Mouse (Mus musculus): ENCODE results near the gene Hoxd10. TPM values are rescaled to one million over a fixed set of nuclear protein-coding genes. Genes with fewer than 3 reads are reported as not detected.

Gene Hoxd10
- polyA plus RNA-seq, 1 experiment from 2014 or later, result not detected

DNA sequence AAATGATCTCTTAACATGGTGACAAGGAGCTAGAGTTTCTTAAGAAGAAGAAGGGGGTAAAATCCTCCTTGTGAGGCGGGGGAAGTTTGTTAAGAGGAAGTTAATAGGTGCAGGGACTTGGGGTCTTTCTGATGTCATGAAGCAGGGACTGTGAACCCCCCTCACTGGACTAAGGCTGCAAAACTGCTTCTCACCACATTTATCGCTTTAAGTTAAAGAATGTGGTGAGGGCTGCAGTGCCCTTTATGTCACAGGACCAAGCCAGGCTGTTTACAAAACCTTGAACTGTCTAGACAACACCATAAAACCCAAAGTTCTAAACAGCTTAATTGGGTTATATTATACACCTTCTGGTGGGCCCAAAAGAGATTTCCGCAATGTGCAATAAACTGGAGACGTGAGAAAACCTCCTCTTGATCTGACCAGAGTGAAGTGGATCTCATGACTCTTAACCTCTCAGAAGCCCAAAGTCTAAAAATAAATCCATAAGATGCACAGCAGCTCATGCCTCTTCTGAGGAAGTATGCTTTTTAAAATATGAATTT is 6.6 kb upstream of the Hoxd10 start:
- Histone ChIP-seq H3K4me2 (no peak overlapping the region), H3K4me3 (ENCODE audit: low read depth, low read length) (no peak overlapping the region), H3K36me3 (ENCODE audit: control insufficient read depth, insufficient read depth, low read length) (no peaks in the 10 kb centered on the region), H3K9me3 (ENCODE audit: control insufficient read depth, low read length) (no peaks in the 10 kb centered on the region), H3K4me1 (ENCODE audit: control insufficient read depth, insufficient read depth, low read length) (peaks cover 5% of the 10 kb centered on the region; the same call in 1 of the 2 replicates), H3K27me3 (ENCODE audit: control insufficient read depth, insufficient read depth, low read length) (peaks cover 98% of the 10 kb centered on the region), H3K27ac (ENCODE audit: low read depth, low read length) (no peak overlapping the region), H3K9ac (ENCODE audit: low read length) (no peak overlapping the region)
- DNase-seq (ENCODE audit: low spot score, missing footprints) (peak; percentile 92), ATAC-seq (ENCODE audit: low FRiP score) (no peak)
- WGBS, result 7% methylated on average over 4 of the region's 4 CpGs

- Histone ChIP-seq H3K4me2 (no peak overlapping the region), H3K36me3 (ENCODE audit: control insufficient read depth, insufficient read depth, low read length) (no peaks in the 10 kb centered on the region), H3K4me3 (ENCODE audit: low read depth, low read length) (no peak overlapping the region), H3K27ac (ENCODE audit: low read depth, low read length) (no peak overlapping the region), H3K9ac (ENCODE audit: low read length) (no peak overlapping the region), H3K27me3 (ENCODE audit: control insufficient read depth, insufficient read depth, low read length) (peaks cover 94% of the 10 kb centered on the region), H3K4me1 (ENCODE audit: control insufficient read depth, insufficient read depth, low read length) (peaks cover 10% of the 10 kb centered on the region), H3K9me3 (ENCODE audit: control insufficient read depth, low read length) (no peaks in the 10 kb centered on the region)
- no peak for ATAC-seq (ENCODE audit: low FRiP score)
- DNase-seq (ENCODE audit: low spot score, missing footprints), result peak; percentile 95
- 5% methylated on average over 17 of the region's 17 CpGs for WGBS
Observed at GRCm38 (mm10) chr2:74686301-74686987, 5.3 kb upstream of the Hoxd10 start.

GRCm38 (mm10) chr2:74686988-74687697 is 4.6 kb upstream of the Hoxd10 start:
- 1% methylated on average over 27 of the region's 27 CpGs for WGBS
- Histone ChIP-seq H3K9ac (ENCODE audit: low read length) (no peak overlapping the region), H3K4me3 (ENCODE audit: low read depth, low read length) (no peak overlapping the region), H3K4me2 (no peak overlapping the region), H3K27me3 (ENCODE audit: control insufficient read depth, insufficient read depth, low read length) (peaks cover 94% of the 10 kb centered on the region), H3K9me3 (ENCODE audit: control insufficient read depth, low read length) (no peaks in the 10 kb centered on the region), H3K4me1 (ENCODE audit: control insufficient read depth, insufficient read depth, low read length) (peaks cover 6% of the 10 kb centered on the region), H3K27ac (ENCODE audit: low read depth, low read length) (no peak overlapping the region), H3K36me3 (ENCODE audit: control insufficient read depth, insufficient read depth, low read length) (no peaks in the 10 kb centered on the region)
- DNase-seq (ENCODE audit: low spot score, missing footprints) (peak; percentile 95), ATAC-seq (ENCODE audit: low FRiP score) (no peak)

DNA sequence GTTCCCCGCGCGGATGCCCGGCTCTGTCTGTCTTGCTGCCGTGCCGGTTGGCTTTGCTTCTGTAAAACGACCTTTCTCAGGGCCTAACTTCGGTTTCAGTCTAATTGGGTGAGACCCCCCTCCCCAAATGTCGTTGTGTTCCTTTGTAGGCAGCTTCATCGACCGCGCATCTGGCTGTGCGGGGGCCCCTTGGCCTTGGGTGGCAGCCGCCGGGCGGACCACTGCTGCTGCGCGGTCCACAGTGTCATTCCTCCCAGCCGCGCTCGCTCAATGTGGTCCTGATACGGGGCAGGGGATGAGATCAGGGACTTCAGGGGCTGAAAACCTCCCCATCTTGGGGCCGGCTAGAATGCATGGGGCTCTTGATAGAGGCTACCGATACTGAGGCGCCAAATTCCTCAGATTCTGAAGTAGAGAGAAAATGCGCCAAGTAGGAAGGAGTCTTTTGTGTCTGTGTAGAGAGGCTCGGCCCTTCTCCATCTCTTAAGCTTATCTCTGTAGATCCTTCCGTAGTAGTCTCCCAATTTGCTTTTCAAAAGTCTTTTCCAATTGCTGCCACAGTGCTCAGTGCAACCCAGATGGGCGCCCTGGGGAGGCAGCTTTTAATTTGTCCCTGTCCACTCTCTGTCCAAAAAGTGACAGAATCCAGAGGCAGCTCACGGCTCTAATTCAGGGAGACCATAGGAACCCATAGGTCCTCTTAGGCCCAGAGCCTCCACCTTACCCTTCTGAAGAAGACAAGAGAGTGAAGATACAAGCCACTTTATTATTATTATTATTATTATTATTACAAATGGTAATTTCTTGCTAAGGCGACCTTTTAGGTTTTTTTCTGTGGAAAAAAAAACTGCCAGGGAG is 3.8 kb upstream of the Hoxd10 start:
- Histone ChIP-seq H3K9ac (ENCODE audit: low read length) (no peak overlapping the region), H3K4me1 (ENCODE audit: control insufficient read depth, insufficient read depth, low read length) (peaks cover 6% of the 10 kb centered on the region; the same call in 1 of the 2 replicates), H3K4me3 (ENCODE audit: low read depth, low read length) (no peak overlapping the region), H3K27ac (ENCODE audit: low read depth, low read length) (no peak overlapping the region), H3K36me3 (ENCODE audit: control insufficient read depth, insufficient read depth, low read length) (no peaks in the 10 kb centered on the region), H3K4me2 (no peak overlapping the region), H3K27me3 (ENCODE audit: control insufficient read depth, insufficient read depth, low read length) (peaks cover 94% of the 10 kb centered on the region), H3K9me3 (ENCODE audit: control insufficient read depth, low read length) (no peaks in the 10 kb centered on the region)
- DNase-seq (ENCODE audit: low spot score, missing footprints) (peak; percentile 95), ATAC-seq (ENCODE audit: low FRiP score) (no peak)
- under 1% methylated on average over 31 of the region's 31 CpGs for WGBS

DNA sequence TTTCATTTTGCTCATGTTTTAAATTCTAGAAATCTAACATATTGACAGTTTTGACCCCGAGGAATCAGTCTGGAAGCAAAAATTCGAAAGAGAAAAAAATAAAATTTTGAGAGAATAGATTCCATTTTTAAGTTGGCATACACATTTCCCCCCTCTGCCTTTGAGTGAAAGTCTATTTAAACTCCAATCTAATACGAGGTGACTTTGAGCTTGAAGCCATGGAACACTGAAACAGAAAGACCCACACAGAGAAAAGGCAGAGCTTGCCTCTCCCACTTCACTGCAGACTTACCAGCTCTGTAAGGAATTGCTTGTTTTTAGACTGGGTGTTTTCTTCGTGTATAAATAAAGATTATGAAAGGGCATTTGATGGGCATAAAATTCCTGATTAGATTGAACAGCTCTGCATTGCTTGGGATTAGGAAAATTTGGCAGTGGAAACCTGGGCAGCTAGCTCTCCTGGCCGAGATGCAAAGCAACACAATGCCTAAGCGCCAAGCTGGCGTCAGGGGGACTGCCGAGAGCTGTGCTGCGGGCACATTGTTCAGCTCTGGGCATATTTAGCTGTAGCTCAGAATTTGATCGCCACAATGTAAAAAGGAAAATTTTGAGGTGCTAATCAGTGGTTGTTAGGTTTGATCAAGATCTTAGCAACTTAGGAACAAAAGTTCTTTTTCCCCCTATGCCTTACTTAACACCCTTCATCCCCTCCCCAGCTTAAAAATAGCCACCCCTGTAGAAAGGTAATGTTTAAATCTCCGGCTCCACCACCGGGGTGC is 2.7 kb upstream of the Hoxd10 start:
- no peak for ATAC-seq (ENCODE audit: low FRiP score)
- H3K27me3 ChIP-seq (ENCODE audit: control insufficient read depth, insufficient read depth, low read length), result peaks cover 94% of the 10 kb centered on the region
- DNase-seq (ENCODE audit: low spot score, missing footprints), result peak; percentile 95
- H3K9ac ChIP-seq (ENCODE audit: low read length), result no peak overlapping the region
- no peaks in the 10 kb centered on the region for H3K36me3 ChIP-seq (ENCODE audit: control insufficient read depth, insufficient read depth, low read length)
- H3K27ac ChIP-seq (ENCODE audit: low read depth, low read length), result no peak overlapping the region
- H3K4me1 ChIP-seq (ENCODE audit: control insufficient read depth, insufficient read depth, low read length), result peaks cover 6% of the 10 kb centered on the region; the same call in 1 of the 2 replicates
- no peaks in the 10 kb centered on the region for H3K9me3 ChIP-seq (ENCODE audit: control insufficient read depth, low read length)
- no peak overlapping the region for H3K4me2 ChIP-seq
- 4% methylated on average over 12 of the region's 12 CpGs for WGBS
- H3K4me3 ChIP-seq (ENCODE audit: low read depth, low read length), result no peak overlapping the region

DNA sequence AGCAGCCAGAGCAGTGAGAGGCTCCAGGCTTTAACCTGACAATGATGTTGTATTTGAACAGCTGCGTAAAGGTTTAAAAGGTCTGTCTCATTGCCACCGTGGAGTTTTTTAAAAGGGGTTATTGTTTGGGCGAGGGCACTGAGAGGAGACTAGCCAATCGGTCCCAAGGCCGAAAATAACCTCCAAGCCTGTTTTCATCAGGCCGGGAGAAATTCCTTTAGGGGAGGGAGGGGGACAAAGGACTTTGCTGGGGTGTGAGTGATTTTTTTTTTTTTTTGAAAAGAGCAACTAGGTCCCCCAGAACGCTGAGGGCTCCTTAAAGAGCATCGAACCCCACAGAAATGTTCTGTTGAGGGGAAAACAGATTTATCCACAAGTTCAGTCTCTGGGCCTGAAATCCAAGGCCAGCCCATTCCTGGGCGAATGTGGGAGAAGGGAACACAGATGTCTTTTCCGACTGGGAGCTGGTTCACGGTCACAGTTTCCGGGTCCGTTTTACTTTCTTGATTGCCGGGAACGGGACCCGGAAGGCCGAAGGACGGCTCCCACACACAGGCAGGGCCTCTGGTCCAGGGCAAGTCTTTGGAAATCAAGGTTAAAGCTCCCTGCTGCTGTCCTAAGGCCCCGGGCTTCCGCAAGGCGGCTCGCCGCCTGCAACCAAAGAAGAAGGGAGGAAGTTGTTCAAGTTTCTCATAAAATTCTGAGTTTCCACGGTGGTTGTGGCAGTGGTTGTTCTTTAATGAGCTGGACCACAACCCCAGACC is 2.0 kb upstream of the Hoxd10 start:
- Histone ChIP-seq H3K4me2 (no peak overlapping the region), H3K9me3 (ENCODE audit: control insufficient read depth, low read length) (no peaks in the 10 kb centered on the region), H3K27me3 (ENCODE audit: control insufficient read depth, insufficient read depth, low read length) (peaks cover 94% of the 10 kb centered on the region), H3K4me1 (ENCODE audit: control insufficient read depth, insufficient read depth, low read length) (peaks cover 6% of the 10 kb centered on the region; the same call in 1 of the 2 replicates), H3K36me3 (ENCODE audit: control insufficient read depth, insufficient read depth, low read length) (no peaks in the 10 kb centered on the region), H3K4me3 (ENCODE audit: low read depth, low read length) (no peak overlapping the region), H3K27ac (ENCODE audit: low read depth, low read length) (no peak overlapping the region), H3K9ac (ENCODE audit: low read length) (no peak overlapping the region)
- DNase-seq (ENCODE audit: low spot score, missing footprints), result peak; percentile 95
- ATAC-seq (ENCODE audit: low FRiP score), result no peak
- WGBS, result under 1% methylated on average over 24 of the region's 24 CpGs

- ATAC-seq (ENCODE audit: low FRiP score), result no peak
- Histone ChIP-seq H3K27ac (ENCODE audit: low read depth, low read length) (no peak overlapping the region), H3K4me2 (no peak overlapping the region), H3K36me3 (ENCODE audit: control insufficient read depth, insufficient read depth, low read length) (no peaks in the 10 kb centered on the region), H3K9me3 (ENCODE audit: control insufficient read depth, low read length) (no peaks in the 10 kb centered on the region), H3K4me1 (ENCODE audit: control insufficient read depth, insufficient read depth, low read length) (peaks cover 6% of the 10 kb centered on the region; the same call in 1 of the 2 replicates), H3K4me3 (ENCODE audit: low read depth, low read length) (no peak overlapping the region), H3K27me3 (ENCODE audit: control insufficient read depth, insufficient read depth, low read length) (peaks cover 94% of the 10 kb centered on the region), H3K9ac (ENCODE audit: low read length) (no peak overlapping the region)
- peak; percentile 93 for DNase-seq (ENCODE audit: low spot score, missing footprints)
- WGBS, result 9% methylated on average over 8 of the region's 8 CpGs
Observed at GRCm38 (mm10) chr2:74690338-74690716, 1.4 kb upstream of the Hoxd10 start.

Data from midbrain, embryonic 11.5 days (tissue).